Mouse (Mus musculus) limb, embryonic 14.5 days (tissue): ENCODE data around the gene Rgs12. TPM values are rescaled to one million over a fixed set of nuclear protein-coding genes. Genes with fewer than 3 reads are reported as not detected.

ENCODE experiments used
- ATAC-seq: fragments of 200-750 bp; cut with Nextera tagmentation; 2 replicates; pipeline ENCODE4 v1.8.0; 2017; ENCODE audit warnings: low read depth, moderate number of reproducible peaks, moderate TSS enrichment; ENCODE audit not compliant: low FRiP score
- DNase-seq: peaks from one replicate; pipeline ENCODE4 v3.0.0-alpha.2; 2015; ENCODE audit warnings: low spot score
- H3K27ac ChIP-seq: fragments of 300-500 bp; sonication (generic); replicated peaks from 2 replicates; pipeline ENCODE4 v1.5.1; 2014; ENCODE audit warnings: low read depth, mild to moderate bottlenecking, low read length, moderate library complexity, mixed read lengths
- H3K27me3 ChIP-seq: fragments of 300-500 bp; sonication (generic); 2 replicates; pipeline ENCODE4 v1.6.1; 2014; ENCODE audit warnings: low read length, mixed read lengths; ENCODE audit not compliant: control insufficient read depth, insufficient read depth
- H3K36me3 ChIP-seq: fragments of 300-500 bp; sonication (generic); 2 replicates; pipeline ENCODE4 v1.6.1; 2014; ENCODE audit warnings: mild to moderate bottlenecking, low read length, moderate library complexity, mixed read lengths; ENCODE audit not compliant: control insufficient read depth, insufficient read depth
- H3K4me1 ChIP-seq: fragments of 300-500 bp; sonication (generic); 2 replicates; pipeline ENCODE4 v1.6.1; 2014; ENCODE audit warnings: antibody characterized with exemption, low read length, mixed read lengths; ENCODE audit not compliant: control insufficient read depth, insufficient read depth
- H3K4me2 ChIP-seq: fragments of 300-500 bp; sonication (generic); replicated peaks from 2 replicates; pipeline ENCODE4 v1.6.1; 2014; ENCODE audit warnings: low read depth, mild to moderate bottlenecking, low read length, moderate library complexity; ENCODE audit not compliant: severe bottlenecking
- H3K4me3 ChIP-seq: fragments of 300-500 bp; sonication (generic); replicated peaks from 2 replicates; pipeline ENCODE4 v1.5.1; 2014; ENCODE audit warnings: low read length
- H3K9ac ChIP-seq: fragments of 300-500 bp; sonication (generic); 2 replicates; pipeline ENCODE4 v1.6.1; 2014; ENCODE audit warnings: mild to moderate bottlenecking, low read depth, low read length, moderate library complexity; ENCODE audit not compliant: severe bottlenecking
- H3K9me3 ChIP-seq: fragments of 300-500 bp; sonication (generic); 2 replicates; pipeline ENCODE4 v1.6.1; 2016; ENCODE audit warnings: low read length; ENCODE audit not compliant: control insufficient read depth
- POLR2A ChIP-seq: fragments of 200-500 bp; IDR thresholded peaks from 2 replicates; pipeline ENCODE4 v1.8.0; 2012; ENCODE audit warnings: inconsistent platforms, mild to moderate bottlenecking, moderate library complexity, borderline replicate concordance; ENCODE audit not compliant: insufficient read depth, insufficient read length; ENCODE audit errors: extremely low read depth
- WGBS: fragments of 180-500 bp; shearing (Covaris S2); extraction: QIAGEN DNeasy Blood & Tissue Kit; methylation state at CpG from one replicate; pipeline ENCODE4 v1.1.7; 2014; 5-methylcytosine and 5-hydroxymethylcytosine counted together
- polyA plus RNA-seq, 2 experiments: library from polyadenylated mRNA; depleted of rRNA in 1 of 2; stranded (reverse) in 1 of 2; unstranded in 1 of 2; fragments of >200 nt; fragmentation: Nextera tagmentation in 1 of 2; extraction: Ambion mirVana in 1 of 2; gene quantifications; 2 replicates each; pipeline versions ENCODE4 v1.2.1 to v1.2.3; 2012 to 2014

The Rgs12 gene
- polyA plus RNA-seq, 2 experiments, result 32.6 to 40.4 TPM

- peak; percentile 92 for DNase-seq
- peak; percentile 83; the same call in 1 of the 2 replicates for ATAC-seq
- Histone ChIP-seq H3K9ac (no peak overlapping the region), H3K36me3 (no peaks in the 10 kb centered on the region), H3K4me2 (no peak overlapping the region), H3K27me3 (no peaks in the 10 kb centered on the region), H3K4me3 (no peak overlapping the region), H3K4me1 (no peaks in the 10 kb centered on the region), H3K27ac (no peak overlapping the region), H3K9me3 (no peaks in the 10 kb centered on the region)
- 10% methylated on average over 1 of the region's 1 CpGs for WGBS
- no peak for TF ChIP-seq POLR2A
These were observed 93.8 kb downstream of the Rgs12 start for GRCm38 (mm10) chr5:35043110-35043451.

GRCm38 (mm10) chr5:35050541-35050940 lies 101.3 kb downstream of the Rgs12 start:
- H3K27me3 ChIP-seq, result no peaks in the 10 kb centered on the region; the same call in 1 of the 2 replicates
- 74% methylated on average over 5 of the region's 5 CpGs for WGBS
- no peak for TF ChIP-seq POLR2A
- ATAC-seq (no peak), DNase-seq (no peak)
- no peak overlapping the region for H3K27ac ChIP-seq
- H3K4me3 ChIP-seq, result no peak overlapping the region
- H3K9ac ChIP-seq, result no peak overlapping the region
- no peaks in the 10 kb centered on the region for H3K36me3 ChIP-seq
- no peak overlapping the region for H3K4me2 ChIP-seq
- H3K4me1 ChIP-seq, result no peaks in the 10 kb centered on the region
- no peaks in the 10 kb centered on the region for H3K9me3 ChIP-seq

- no peaks in the 10 kb centered on the region for H3K36me3 ChIP-seq
- H3K27me3 ChIP-seq, result peaks cover 19% of the 10 kb centered on the region
- no peaks in the 10 kb centered on the region for H3K9me3 ChIP-seq
- ATAC-seq (no peak), DNase-seq (no peak)
- no peak overlapping the region for H3K9ac ChIP-seq
- H3K4me3 ChIP-seq, result no peak overlapping the region
- WGBS, result 84% methylated on average over 3 of the region's 3 CpGs
- no peak overlapping the region for H3K4me2 ChIP-seq
- 0 out of 2 replicates have a peak, but pooled peaks cover 3% of the 10 kb centered on the region for H3K4me1 ChIP-seq
- no peak overlapping the region for H3K27ac ChIP-seq
- TF ChIP-seq POLR2A, result no peak
These were observed 105.4 kb downstream of the Rgs12 start for GRCm38 (mm10) chr5:35054628-35055027.

DNA sequence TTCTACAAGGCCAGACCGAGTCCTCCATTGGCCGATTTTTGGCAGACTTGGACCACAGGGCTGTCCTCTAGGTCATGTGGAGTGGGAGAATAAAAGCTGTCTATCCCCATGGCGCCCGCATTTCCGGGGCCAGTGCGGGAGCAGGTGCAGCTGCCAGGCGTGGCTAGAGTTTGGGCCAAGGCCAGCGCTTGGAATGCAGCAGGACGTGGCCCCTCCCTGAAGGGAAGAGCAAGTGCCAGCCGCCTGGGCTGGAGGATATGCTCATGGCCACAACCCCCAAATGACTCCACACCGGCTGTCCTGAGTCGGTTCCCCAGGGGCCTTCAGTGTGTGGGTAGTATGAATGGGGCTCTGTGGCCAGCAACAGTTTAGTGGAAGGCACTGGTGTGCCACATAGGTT lies 105.8 kb downstream of the Rgs12 start:
- Histone ChIP-seq H3K36me3 (no peaks in the 10 kb centered on the region), H3K4me2 (no peak overlapping the region), H3K27me3 (peaks cover 19% of the 10 kb centered on the region), H3K4me3 (no peak overlapping the region), H3K27ac (no peak overlapping the region), H3K9ac (no peak overlapping the region), H3K4me1 (0 out of 2 replicates have a peak, but pooled peaks cover 3% of the 10 kb centered on the region), H3K9me3 (no peaks in the 10 kb centered on the region)
- 0 out of 2 replicates have a peak, but pooled peaks have one; percentile 7 for ATAC-seq
- DNase-seq, result peak; percentile 35
- 60% methylated on average over 12 of the region's 12 CpGs for WGBS
- no peak for TF ChIP-seq POLR2A

DNA sequence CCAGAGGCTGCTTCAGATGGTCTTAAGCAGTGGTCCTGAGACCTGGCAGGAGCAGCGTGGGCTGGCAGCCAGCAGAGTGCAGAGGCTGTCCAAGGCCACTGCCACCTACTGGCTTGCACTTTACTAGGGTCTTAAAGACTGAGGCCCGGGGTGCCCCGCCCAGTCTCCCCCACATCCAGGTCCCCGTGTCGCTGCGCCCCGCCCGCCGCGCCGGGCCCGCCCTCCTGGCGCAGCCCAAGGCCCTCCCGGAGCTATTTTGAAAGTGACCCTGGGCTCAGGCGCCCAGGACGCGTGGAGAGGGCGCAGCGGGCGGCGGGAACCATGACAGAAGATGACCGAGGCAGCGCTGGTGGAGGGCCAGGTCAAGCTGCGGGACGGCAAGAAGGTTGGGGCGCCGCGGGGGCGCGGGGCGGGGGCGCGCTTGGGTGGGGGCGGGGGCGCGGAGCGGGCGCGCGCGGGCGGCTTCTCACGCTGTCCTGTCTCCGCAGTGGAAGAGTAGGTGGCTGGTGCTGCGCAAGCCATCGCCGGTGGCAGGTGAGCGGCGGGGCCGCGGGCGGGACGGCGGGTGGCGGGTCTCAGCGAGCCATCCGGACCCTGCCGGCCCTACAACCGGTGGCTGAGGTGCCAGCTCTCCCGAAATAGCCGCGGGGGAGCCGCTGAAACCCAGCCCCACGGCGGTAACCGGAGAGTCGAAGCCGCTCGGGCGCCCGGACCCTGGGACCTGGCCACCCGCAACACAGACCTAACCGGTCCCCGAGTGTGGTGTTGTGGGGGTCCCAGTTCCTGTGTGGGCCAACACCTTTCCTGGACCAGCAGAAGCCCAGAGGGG lies 107.6 kb downstream of the Rgs12 start, which contains the start of gene Dok7:
Dok7 (plus strand) TSS at position 163 of the 829 bp plus-strand sequence.
- no peak within 1 kb of the TSS for H3K27ac ChIP-seq
- H3K4me2 ChIP-seq, result peak within 1 kb of the TSS; percentile 96
- under 1% methylated on average over 42 of the region's 74 CpGs for WGBS
- peak within 1 kb of the TSS; percentile 56 for H3K4me3 ChIP-seq
- peaks cover 19% of the 10 kb centered on the region for H3K27me3 ChIP-seq
- H3K36me3 ChIP-seq, result no peaks in the 10 kb centered on the region
- peak; percentile 60 for DNase-seq
- peak; percentile 48 for ATAC-seq
- H3K9ac ChIP-seq, result peak within 1 kb of the TSS; percentile 60
- no peak for TF ChIP-seq POLR2A
- 0 out of 2 replicates have a peak, but pooled peaks cover 3% of the 10 kb centered on the region for H3K4me1 ChIP-seq
- H3K9me3 ChIP-seq, result no peaks in the 10 kb centered on the region
